Mouse (Mus musculus) MEL (cell line): ENCODE results near the gene Cacng2. TPM values are rescaled to one million over a fixed set of nuclear protein-coding genes. Genes with fewer than 3 reads are reported as not detected.

Experiments
- DNase-seq: peaks from one replicate; pipeline ENCODE4 v3.0.0; 2011; ENCODE audit warnings: low read depth, low spot score
- H3K27ac ChIP-seq: 2 replicates; pipeline ENCODE4 v1.5.1; 2012; ENCODE audit warnings: low read depth, mild to moderate bottlenecking, control low read depth, low read length, moderate library complexity; ENCODE audit not compliant: control insufficient read depth
- H3K27me3 ChIP-seq, 2 experiments: fragments of 150-350 bp in 1 of 2; sonication (generic) in 1 of 2; 2 replicates each; pipeline ENCODE4 v1.6.1; 2012; ENCODE audit warnings: low read length in 2 of 2, mild to moderate bottlenecking in 2 of 2, improper control_type of control experiment in 1 of 2, moderate library complexity in 1 of 2; ENCODE audit not compliant: insufficient read depth in 2 of 2, control insufficient read depth in 1 of 2
- H3K36me3 ChIP-seq, 2 experiments: 2 replicates each; pipeline ENCODE4 v1.6.1; 2012 to 2014; ENCODE audit warnings: low read length in 2 of 2, improper control_type of control experiment in 1 of 2, inconsistent platforms in 1 of 2, mild to moderate bottlenecking in 1 of 2; ENCODE audit not compliant: insufficient read depth in 2 of 2, control insufficient read depth in 1 of 2
- H3K4me1 ChIP-seq, 2 experiments: fragments of 150-350 bp in 1 of 2; sonication (generic) in 1 of 2; 2 replicates each; pipeline ENCODE4 v1.6.1; 2012; ENCODE audit warnings: low read length in 2 of 2, improper control_type of control experiment in 1 of 2, mild to moderate bottlenecking in 1 of 2; ENCODE audit not compliant: insufficient read depth in 2 of 2, control insufficient read depth in 1 of 2
- H3K4me3 ChIP-seq, 2 experiments: fragments of 150-350 bp in 1 of 2; sonication (generic) in 1 of 2; 2 replicates each; pipeline ENCODE4 v1.5.1; 2012; ENCODE audit warnings: low read depth in 2 of 2, low read length in 2 of 2, mild to moderate bottlenecking in 2 of 2, moderate library complexity in 2 of 2, control low read depth in 1 of 2, improper control_type of control experiment in 1 of 2; ENCODE audit not compliant: control insufficient read depth in 1 of 2, insufficient read depth in 1 of 2
- H3K79me2 ChIP-seq: 2 replicates; pipeline ENCODE4 v1.6.1; 2012; ENCODE audit warnings: mild to moderate bottlenecking, low read length, moderate library complexity; ENCODE audit not compliant: control insufficient read depth, poor library complexity, insufficient read depth
- H3K9ac ChIP-seq: 2 replicates; pipeline ENCODE4 v1.6.1; 2012; ENCODE audit warnings: low read depth, mild to moderate bottlenecking, control low read depth, low read length, moderate library complexity; ENCODE audit not compliant: control insufficient read depth, poor library complexity, severe bottlenecking
- H3K9me3 ChIP-seq: fragments of 150-350 bp; sonication (generic); replicated peaks from 2 replicates; pipeline ENCODE4 v1.6.1; 2012; ENCODE audit warnings: mild to moderate bottlenecking, low read length, improper control_type of control experiment, moderate library complexity; ENCODE audit not compliant: insufficient read depth
- BHLHE40 ChIP-seq: IDR thresholded peaks from 2 replicates; pipeline ENCODE4 v1.6.1; 2012; ENCODE audit warnings: low read depth, mild to moderate bottlenecking, inconsistent platforms, low read length, improper control_type of control experiment, borderline replicate concordance
- CHD1 ChIP-seq: IDR thresholded peaks from 2 replicates; pipeline ENCODE4 v1.6.1; 2012; ENCODE audit warnings: low read depth, mild to moderate bottlenecking, inconsistent platforms, low read length, improper control_type of control experiment
- CHD2 ChIP-seq: IDR thresholded peaks from 2 replicates; pipeline ENCODE4 v1.6.1; 2011; ENCODE audit warnings: low read length, improper control_type of control experiment
- CTCF ChIP-seq, 3 experiments: IDR thresholded peaks in 2 of 3; conservative IDR thresholded peaks in 1 of 3; 2 replicates each; pipeline ENCODE4 v1.5.1; 2011 to 2012; ENCODE audit warnings: low read length in 3 of 3, low read depth in 2 of 3, mild to moderate bottlenecking in 2 of 3, improper control_type of control experiment in 1 of 3, inconsistent platforms in 1 of 3, mixed read lengths in 1 of 3, moderate library complexity in 1 of 3; ENCODE audit not compliant: control insufficient read depth in 1 of 3, insufficient read depth in 1 of 3, poor library complexity in 1 of 3, severe bottlenecking in 1 of 3
- E2F4 ChIP-seq: IDR thresholded peaks from 2 replicates; pipeline ENCODE4 v1.6.1; 2011; ENCODE audit warnings: low read depth, low read length, improper control_type of control experiment, borderline replicate concordance
- ELF1 ChIP-seq: IDR thresholded peaks from 2 replicates; pipeline ENCODE4 v1.6.1; 2014; ENCODE audit warnings: low read depth, mild to moderate bottlenecking, inconsistent platforms, low read length, improper control_type of control experiment, moderate library complexity
- EP300 ChIP-seq, 2 experiments: IDR thresholded peaks; 2 replicates each; pipeline ENCODE4 v1.6.1; 2011; ENCODE audit warnings: improper control_type of control experiment in 2 of 2, low read length in 2 of 2, low read depth in 1 of 2, mild to moderate bottlenecking in 1 of 2
- ETS1 ChIP-seq: IDR thresholded peaks from 2 replicates; pipeline ENCODE4 v1.6.1; 2012; ENCODE audit warnings: low read depth, mild to moderate bottlenecking, inconsistent platforms, low read length, improper control_type of control experiment, moderate library complexity
- GATA1 ChIP-seq: IDR thresholded peaks from 2 replicates; pipeline ENCODE4 v1.6.1; 2011; ENCODE audit warnings: low read depth, low read length, improper control_type of control experiment
- KAT2A ChIP-seq: conservative IDR thresholded peaks from 2 replicates; pipeline ENCODE4 v1.6.1; 2012; ENCODE audit warnings: low read depth, low read length, improper control_type of control experiment, inconsistent platforms
- MEF2A ChIP-seq: IDR thresholded peaks from 2 replicates; pipeline ENCODE4 v1.6.1; 2014; ENCODE audit warnings: low read depth, mild to moderate bottlenecking, inconsistent platforms, low read length, improper control_type of control experiment; ENCODE audit not compliant: poor library complexity, insufficient replicate concordance, severe bottlenecking; ENCODE audit errors: extremely low read depth
- MXI1 ChIP-seq: IDR thresholded peaks from 2 replicates; pipeline ENCODE4 v1.6.1; 2011; ENCODE audit warnings: mild to moderate bottlenecking, low read depth, low read length, improper control_type of control experiment
- NRF1 ChIP-seq: IDR thresholded peaks from 2 replicates; pipeline ENCODE4 v1.6.1; 2014; ENCODE audit warnings: low read depth, mild to moderate bottlenecking, inconsistent platforms, low read length, improper control_type of control experiment, moderate library complexity; ENCODE audit not compliant: poor library complexity, insufficient read depth, severe bottlenecking
- POLR2AphosphoS5 ChIP-seq: IDR thresholded peaks from 2 replicates; pipeline ENCODE4 v1.6.1; 2012; ENCODE audit warnings: low read depth, borderline replicate concordance, mild to moderate bottlenecking, inconsistent platforms, low read length, moderate library complexity, mixed read lengths
- RCOR1 ChIP-seq: IDR thresholded peaks from 2 replicates; pipeline ENCODE4 v1.6.1; 2012; ENCODE audit warnings: low read depth, mild to moderate bottlenecking, inconsistent platforms, low read length, improper control_type of control experiment
- SMC3 ChIP-seq: IDR thresholded peaks from 2 replicates; pipeline ENCODE4 v1.6.1; 2011; ENCODE audit warnings: low read depth, low read length, improper control_type of control experiment
- TAL1 ChIP-seq: IDR thresholded peaks from 2 replicates; pipeline ENCODE4 v1.6.1; 2012; ENCODE audit warnings: mild to moderate bottlenecking, inconsistent platforms, low read length, moderate library complexity, mixed read lengths
- TBP ChIP-seq: IDR thresholded peaks from 2 replicates; pipeline ENCODE4 v1.8.0; 2011; ENCODE audit warnings: low read depth, low read length, improper control_type of control experiment
- TCF12 ChIP-seq: IDR thresholded peaks from 2 replicates; pipeline ENCODE4 v1.6.1; 2014; ENCODE audit warnings: low read depth, mild to moderate bottlenecking, inconsistent platforms, low read length, improper control_type of control experiment, moderate library complexity
- UBTF ChIP-seq: IDR thresholded peaks from 2 replicates; pipeline ENCODE4 v1.6.1; 2012; ENCODE audit warnings: low read depth, mild to moderate bottlenecking, inconsistent platforms, low read length, improper control_type of control experiment, moderate library complexity, borderline replicate concordance; ENCODE audit not compliant: insufficient read depth
- USF2 ChIP-seq, 2 experiments: IDR thresholded peaks; 2 replicates each; pipeline ENCODE4 v1.6.1; 2011 to 2012; ENCODE audit warnings: improper control_type of control experiment in 2 of 2, low read length in 2 of 2, borderline replicate concordance in 1 of 2, inconsistent platforms in 1 of 2, low read depth in 1 of 2, mild to moderate bottlenecking in 1 of 2; ENCODE audit not compliant: insufficient read depth in 1 of 2
- ZC3H11A ChIP-seq: IDR thresholded peaks from 2 replicates; pipeline ENCODE4 v1.6.1; 2012; ENCODE audit warnings: low read depth, mild to moderate bottlenecking, inconsistent platforms, low read length, improper control_type of control experiment
- ZNF384 ChIP-seq: IDR thresholded peaks from 2 replicates; pipeline ENCODE4 v1.6.1; 2012; ENCODE audit warnings: low read depth, mild to moderate bottlenecking, inconsistent platforms, low read length, improper control_type of control experiment
- polyA plus RNA-seq, 2 experiments: library from polyadenylated mRNA; stranded (reverse) in 1 of 2; unstranded in 1 of 2; fragments of >175 nt in 1 of 2; fragments of >200 nt in 1 of 2; gene quantifications; 2 replicates each; pipeline versions ENCODE4 v1.2.1 to v1.2.4; 2012; ENCODE audit warnings: low replicate concordance in 2 of 2, low read depth in 1 of 2; ENCODE audit not compliant: insufficient read length in 2 of 2, insufficient read depth in 1 of 2, missing spikeins in 1 of 2
- total RNA-seq: library from RNA; depleted of rRNA; stranded (reverse); fragments of 300-350 nt; gene quantifications from 2 replicates; pipeline ENCODE4 v1.2.3, GENCODE M21; 2012

The Cacng2 gene
- total and polyA plus RNA-seq, 3 experiments = not detected

- no peak for TF ChIP-seq CHD2
- no peak for TF ChIP-seq RCOR1
- no peak for TF ChIP-seq CTCF (IDR thresholded peaks at IDR 0.05 in 2 of 3, conservative IDR thresholded peaks at IDR 0.05 in 1 of 3; ENCODE audit: control insufficient read depth in 1 of 3, insufficient read depth in 1 of 3, low read depth in 2 of 3, low read length in 3 of 3, poor library complexity in 1 of 3, severe bottlenecking in 1 of 3)
- no peak for TF ChIP-seq NRF1
- TF ChIP-seq TCF12 = no peak
- TF ChIP-seq SMC3 = no peak
- no peak for TF ChIP-seq TAL1
- no peak for TF ChIP-seq ETS1
- no peak for TF ChIP-seq BHLHE40
- no peak for TF ChIP-seq MXI1
- Histone ChIP-seq H3K9ac (no peak overlapping the region), H3K36me3 (no peaks in the 10 kb centered on the region), H3K4me1 (no peaks in the 10 kb centered on the region), H3K27ac (no peak overlapping the region), H3K27me3 (peaks cover 0 to 5% of the 10 kb centered on the region in 2 experiments; a peak in 2 of 4 replicates), H3K4me3 (no peak overlapping the region), H3K79me2 (no peaks in the 10 kb centered on the region), H3K9me3 (no peaks in the 10 kb centered on the region)
- DNase-seq = no peak
These were observed 23.8 kb downstream of the Cacng2 start for GRCm38 (mm10) chr15:78096004-78096403.

GRCm38 (mm10) chr15:78093597-78093996 is 26.2 kb downstream of the Cacng2 start:
- DNase-seq = no peak
- H3K36me3 ChIP-seq = no peaks in the 10 kb centered on the region
- peaks cover 0 to 5% of the 10 kb centered on the region in 2 experiments; a peak in 2 of 4 replicates for H3K27me3 ChIP-seq
- H3K4me1 ChIP-seq = no peaks in the 10 kb centered on the region
- no peak for TF ChIP-seq MXI1
- no peak for TF ChIP-seq MEF2A
- TF ChIP-seq KAT2A = no peak
- TF ChIP-seq ZC3H11A = no peak
- TF ChIP-seq CHD1 = no peak
- no peak for TF ChIP-seq UBTF
- no peak for TF ChIP-seq TAL1
- no peak for TF ChIP-seq ZNF384
- no peak for TF ChIP-seq TBP
- TF ChIP-seq USF2 (IDR thresholded peaks at IDR 0.05; ENCODE audit: borderline replicate concordance in 1 of 2, insufficient read depth in 1 of 2, low read depth in 1 of 2, low read length in 2 of 2) = no peak
- TF ChIP-seq ETS1 = no peak
- TF ChIP-seq CHD2 = no peak
- TF ChIP-seq SMC3 = no peak
- no peak for TF ChIP-seq E2F4
- TF ChIP-seq NRF1 = no peak
- no peak for TF ChIP-seq EP300 (IDR thresholded peaks at IDR 0.05; ENCODE audit: low read depth in 1 of 2, low read length in 2 of 2)
- no peak for TF ChIP-seq ELF1
- no peak for TF ChIP-seq GATA1
- TF ChIP-seq POLR2AphosphoS5 = no peak
- TF ChIP-seq BHLHE40 = no peak
- H3K79me2 ChIP-seq = no peaks in the 10 kb centered on the region
- no peak overlapping the region for H3K4me3 ChIP-seq
- no peak overlapping the region for H3K27ac ChIP-seq
- no peak overlapping the region for H3K9ac ChIP-seq
- H3K9me3 ChIP-seq = no peaks in the 10 kb centered on the region
